Mouse (Mus musculus): ENCODE measurements around the gene Lclat1.

The Lclat1 gene

DNA sequence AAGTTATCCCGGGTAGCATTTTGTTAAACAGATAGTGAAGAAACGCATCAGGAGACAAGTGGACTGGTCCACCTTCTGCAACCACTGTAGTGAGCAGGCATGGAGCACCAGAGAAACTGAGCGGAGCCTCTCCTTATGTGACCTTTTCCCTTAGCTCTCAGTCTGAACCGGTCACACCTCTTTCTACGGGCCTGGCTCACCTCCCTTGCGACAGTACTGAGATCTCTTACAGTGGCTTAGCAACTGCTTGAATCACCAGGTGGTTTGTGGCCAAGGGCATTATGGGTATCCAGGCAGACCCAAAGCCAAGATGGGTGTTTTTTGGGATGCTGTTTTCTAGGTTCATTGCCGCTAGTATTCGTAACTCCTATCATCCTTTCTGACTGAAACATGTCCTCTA lies 16.4 kb upstream of the Lclat1 start:
- DNase-seq (ENCODE audit: inconsistent ontology term): no peak

DNA sequence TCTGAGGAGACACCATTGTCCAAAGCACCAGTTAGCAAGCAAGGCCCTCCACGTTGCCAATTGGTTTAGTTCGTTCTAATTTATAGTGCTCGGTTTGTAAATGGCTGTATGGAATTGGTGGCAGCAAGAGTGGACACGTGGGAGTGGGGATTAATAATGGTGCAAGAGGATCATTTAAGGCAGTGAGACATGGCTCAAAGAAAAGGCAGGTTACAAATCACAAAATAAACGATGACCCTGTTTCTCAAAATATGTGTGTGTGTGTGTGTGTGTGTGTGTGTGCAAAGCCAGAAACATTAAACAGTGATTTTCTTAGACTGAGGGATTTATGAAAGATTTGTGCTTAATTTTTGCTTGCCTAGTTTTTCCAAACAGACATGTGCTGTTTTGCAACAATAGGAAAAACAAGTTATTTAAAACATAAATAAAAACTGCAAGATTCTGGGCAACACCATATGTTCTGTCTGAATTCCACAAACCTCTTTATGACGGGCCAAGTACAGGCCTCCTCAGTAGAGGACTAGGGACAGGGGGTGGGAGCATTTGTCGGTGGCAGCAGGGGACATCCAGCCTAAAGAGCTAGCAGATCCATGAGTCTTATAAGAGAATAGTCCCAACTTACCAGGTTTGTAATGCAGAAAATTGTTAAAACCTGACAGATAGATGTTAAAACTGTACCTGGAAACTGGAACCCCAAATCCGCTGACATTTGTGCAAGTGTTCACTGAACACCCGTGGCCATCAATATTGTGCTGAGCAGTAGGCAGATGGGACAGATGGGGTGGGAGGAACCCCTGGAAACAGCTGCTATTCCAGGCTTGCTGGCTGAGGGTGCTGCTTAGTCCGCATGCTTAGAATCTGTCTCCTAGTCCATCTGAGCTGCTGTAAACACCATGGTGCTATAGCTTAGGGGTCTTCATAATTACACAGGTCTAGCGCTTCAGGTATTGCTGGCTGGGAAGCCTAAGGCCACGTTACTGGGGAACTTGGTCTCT lies 15.4 kb upstream of the Lclat1 start:
- no peak for DNase-seq (ENCODE audit: inconsistent ontology term)

DNA sequence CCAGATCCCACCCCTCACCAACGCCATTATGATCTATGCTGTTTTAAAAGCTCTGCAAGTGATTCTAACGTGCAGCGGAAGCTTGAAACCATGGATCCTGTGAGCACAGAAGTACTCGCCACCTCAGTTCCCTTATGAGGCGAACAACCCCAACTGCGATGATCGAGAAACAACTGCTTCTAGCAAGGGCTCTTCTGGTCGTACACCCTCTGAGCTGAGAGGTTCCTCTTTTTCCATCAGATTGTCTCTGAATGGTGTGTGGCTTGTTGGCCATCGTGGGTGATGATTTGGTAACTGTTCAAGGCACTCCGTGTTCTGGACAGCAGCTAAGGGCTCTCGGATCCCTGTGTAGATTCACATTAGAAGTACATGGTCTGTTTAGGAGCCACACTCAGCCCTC lies 12.7 kb upstream of the Lclat1 start:
- no peak for DNase-seq (ENCODE audit: inconsistent ontology term)

DNA sequence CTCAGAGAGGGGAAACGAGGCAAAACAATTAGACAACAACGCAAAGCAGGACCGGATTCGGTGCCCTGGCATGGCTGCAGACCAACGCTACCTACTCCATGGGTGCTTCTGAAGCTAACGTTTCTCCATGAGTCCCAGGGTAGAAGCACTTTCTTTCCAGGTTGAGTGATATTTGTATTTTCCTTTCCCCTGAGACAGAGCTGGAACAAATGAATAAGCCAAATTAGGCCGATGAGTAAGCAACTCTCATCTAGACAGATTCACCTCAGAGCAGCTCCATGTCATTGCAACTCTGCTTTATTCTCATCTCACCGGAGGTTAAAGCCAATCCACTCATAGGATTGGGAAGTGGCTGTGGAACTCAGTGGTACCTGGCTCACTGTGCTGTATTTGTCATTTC lies 12.2 kb upstream of the Lclat1 start:
- DNase-seq (ENCODE audit: inconsistent ontology term): no peak

DNA sequence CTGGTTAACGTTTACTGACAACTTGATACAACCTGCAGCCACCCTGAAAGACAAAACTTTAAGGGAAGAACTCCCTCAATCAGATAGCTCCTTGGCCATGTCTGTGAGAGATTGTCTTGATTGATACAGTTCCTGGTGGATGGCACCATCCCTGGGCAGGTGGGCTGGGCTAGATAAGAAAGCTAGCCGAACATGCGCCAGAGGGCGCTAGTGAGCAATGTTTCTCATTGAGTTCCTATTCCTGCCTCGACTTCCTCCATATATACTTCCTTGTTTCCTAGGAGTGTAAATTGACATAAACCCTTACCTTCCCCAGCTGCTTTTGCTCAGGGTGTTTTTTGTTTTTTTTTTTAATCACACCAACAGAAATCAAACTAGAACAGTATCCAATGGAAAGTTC lies 11.3 kb upstream of the Lclat1 start:
- DNase-seq (ENCODE audit: inconsistent ontology term): no peak

DNA sequence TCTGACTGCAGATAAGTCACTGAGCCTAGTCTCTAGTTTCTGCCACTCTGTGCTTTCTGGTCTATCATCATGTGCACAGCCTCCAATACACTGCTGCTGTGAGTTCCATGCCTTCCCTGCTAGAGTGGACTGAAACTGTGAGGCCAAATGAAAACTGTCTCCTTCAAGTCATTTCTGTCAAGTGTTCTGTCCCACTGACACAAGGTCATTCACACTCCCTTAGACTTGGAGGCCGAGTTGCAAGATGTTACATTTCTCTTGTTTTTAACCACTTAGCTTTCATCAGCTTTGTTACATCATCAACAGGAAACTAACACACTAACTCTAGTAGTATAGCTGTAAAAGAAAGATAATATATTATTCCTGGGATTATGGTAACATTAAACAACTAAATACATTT lies 9.1 kb upstream of the Lclat1 start:
- no peak for DNase-seq (ENCODE audit: inconsistent ontology term)

DNA sequence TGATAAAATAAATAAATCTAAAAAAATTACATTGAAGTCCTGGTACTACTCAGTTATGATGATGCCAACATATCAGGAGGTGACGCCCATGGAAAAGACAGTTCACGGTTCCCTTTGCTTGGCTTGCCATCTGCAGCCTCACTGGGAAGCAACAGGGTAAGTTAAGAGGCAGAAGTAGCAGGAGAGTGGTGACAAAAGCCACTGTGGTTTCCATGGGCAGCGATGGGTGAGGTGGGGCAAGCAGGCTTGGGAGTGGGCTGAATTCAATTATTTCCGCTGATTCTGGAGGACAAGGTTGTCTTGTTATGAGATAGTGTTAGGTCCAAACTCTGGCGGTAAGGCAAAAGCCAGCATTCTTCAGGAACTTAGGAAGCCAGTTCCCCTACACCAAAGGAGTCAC lies 7.4 kb upstream of the Lclat1 start:
- DNase-seq (ENCODE audit: inconsistent ontology term): no peak

DNA sequence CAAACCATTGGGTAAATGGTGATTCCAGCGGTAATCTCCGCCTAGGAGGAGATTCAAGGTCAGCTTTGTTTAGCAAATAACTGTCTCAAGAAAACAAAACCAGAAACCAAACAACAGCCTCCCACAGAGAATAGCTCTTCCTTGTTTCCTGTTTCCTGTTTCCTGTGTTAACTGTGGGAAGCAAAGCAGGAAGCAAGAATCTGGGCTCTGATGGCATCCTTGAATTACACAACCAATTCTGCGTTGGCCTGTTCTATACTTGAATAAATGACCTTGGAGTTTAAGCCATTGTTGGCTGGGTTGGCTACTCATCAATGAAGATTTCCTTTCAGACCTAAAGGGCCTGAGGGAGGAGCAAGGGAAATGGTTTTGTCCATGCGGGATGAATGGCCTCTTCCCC lies 5.2 kb upstream of the Lclat1 start:
- DNase-seq (ENCODE audit: inconsistent ontology term): no peak

DNA sequence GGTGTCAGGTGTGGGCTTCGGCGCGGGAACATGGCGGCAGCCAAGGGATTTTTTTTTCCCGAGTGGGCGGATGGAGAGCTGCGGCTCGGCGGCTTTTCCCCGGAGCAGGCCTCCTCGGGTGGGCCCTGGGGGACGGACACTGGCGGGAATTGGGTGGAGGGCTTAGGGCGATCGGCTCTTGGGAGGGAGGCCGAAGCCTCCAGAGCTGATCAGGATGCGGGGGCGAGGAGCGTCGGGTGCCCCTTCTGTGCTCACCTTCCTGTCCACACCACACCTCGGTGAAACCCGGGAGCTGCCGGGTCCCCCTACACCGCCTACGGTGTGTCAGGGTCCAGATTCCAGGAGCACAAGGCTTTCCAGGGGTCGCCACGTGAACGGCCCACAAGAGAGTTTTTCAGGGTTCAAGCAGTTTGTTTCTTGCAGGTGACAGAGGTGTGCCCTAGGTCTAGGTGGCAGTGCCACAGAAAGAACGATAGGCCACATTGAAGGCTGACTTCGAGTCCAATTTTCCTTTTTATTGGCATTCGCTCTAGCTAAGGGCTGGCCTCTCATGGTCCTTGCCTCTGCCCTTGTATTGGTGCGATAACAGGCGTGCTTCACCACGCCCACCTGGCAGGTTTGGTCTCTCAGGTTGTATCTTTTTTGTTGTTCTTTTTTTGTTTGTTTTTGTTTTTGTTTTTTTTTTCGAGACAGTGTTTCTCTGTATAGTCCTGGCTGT lies 544 bp downstream of the Lclat1 start:
- no peak for DNase-seq (ENCODE audit: inconsistent ontology term)

DNA sequence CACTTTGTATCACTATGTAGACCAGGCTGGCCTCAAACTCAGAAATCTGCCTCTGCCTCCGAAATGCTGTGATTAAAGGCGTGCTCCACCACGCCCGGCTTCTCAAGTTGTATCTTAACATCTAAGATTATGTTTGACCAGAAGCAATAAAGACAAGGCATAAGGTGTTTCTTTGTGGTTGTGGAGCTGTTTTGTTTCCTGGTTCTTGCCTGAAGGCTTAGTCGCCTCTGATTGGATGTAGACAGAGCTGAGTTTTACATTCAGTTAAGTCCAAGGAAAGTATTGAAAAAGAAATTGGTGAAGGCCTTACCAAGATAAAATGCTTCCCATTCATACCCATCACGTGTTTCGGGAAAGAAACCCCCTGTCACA lies 1.1 kb downstream of the Lclat1 start:
- DNase-seq (ENCODE audit: inconsistent ontology term): no peak

DNA sequence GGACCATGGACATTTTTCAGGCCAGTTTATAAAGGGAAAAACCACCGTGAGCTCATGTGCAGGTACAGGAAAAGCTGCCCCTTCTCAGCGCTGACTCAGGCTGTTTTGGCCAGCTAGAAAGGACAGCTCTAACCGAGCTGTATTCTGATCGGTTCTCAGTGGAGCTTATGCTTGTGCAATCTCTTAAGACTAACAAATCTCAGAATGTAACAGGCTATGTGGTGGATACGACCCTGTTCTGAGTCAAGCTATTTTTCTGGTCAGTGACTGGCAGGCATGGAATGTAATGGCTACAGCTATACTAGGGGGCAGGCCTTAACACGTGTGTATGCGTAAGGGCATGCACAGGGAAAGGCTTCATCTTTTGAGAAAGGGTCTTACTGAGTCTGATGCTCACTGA lies 4.3 kb downstream of the Lclat1 start:
- DNase-seq (ENCODE audit: inconsistent ontology term): peak; percentile 22

DNA sequence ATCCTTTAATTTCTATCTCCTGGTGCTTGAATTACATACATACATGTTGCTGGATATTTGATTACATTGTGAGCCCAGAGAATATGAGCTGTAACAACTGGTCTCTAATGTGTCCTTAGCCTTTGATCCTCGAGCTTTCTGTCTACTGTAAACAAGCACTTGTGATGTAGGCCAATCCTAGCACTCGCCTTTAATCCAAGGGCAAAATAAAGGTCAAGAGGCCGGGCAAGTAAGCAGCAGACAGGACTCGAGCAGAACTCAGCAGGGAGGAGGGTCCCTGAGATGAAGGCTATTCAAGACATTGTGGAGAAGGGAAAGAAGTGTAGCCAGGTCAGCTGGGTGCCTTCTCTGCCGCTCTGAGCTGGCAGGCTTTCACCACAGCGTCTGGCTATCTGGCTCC lies 4.8 kb downstream of the Lclat1 start:
- peak; percentile 4 for DNase-seq (ENCODE audit: inconsistent ontology term)

DNA sequence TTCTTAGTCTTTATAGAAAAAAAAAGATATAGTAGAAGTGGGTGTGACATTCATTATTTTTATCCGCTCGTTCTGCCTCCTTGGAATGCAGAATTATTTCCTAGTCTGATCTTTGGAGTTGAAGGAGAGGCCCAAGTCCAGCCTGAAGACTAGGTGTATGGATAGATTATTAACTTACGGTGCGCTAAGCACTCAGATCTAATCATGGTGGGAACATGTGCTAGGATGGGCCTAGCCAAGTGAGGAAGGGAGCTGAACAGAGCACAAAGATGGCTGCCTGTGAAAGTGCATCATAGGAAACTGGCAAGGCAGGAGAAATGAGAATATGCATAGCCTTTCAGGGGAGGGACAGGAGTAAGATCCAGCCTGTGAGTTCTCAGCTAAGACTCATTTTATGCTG lies 5.4 kb downstream of the Lclat1 start:
- DNase-seq (ENCODE audit: inconsistent ontology term): no peak

DNA sequence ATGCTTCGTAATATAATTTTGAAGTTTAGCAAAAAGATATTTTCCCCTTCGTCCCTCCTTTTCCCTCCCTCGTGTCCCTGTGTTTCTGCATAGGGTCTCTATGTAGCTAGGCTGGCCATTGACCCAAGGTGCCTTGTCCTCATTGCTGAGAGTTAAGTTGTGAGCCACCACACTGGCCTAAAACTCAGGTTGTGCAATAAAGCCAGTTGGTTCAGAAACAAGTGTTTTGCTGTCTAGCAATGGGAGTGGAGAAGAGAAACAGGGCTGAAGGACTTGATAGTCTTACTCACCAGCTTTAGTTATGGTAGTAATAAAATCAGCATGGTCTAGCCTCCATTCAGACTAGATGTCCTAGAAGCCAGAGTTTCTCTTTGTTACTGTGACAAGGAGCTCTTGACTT lies 10.3 kb downstream of the Lclat1 start:
- no peak for DNase-seq (ENCODE audit: inconsistent ontology term)

DNA sequence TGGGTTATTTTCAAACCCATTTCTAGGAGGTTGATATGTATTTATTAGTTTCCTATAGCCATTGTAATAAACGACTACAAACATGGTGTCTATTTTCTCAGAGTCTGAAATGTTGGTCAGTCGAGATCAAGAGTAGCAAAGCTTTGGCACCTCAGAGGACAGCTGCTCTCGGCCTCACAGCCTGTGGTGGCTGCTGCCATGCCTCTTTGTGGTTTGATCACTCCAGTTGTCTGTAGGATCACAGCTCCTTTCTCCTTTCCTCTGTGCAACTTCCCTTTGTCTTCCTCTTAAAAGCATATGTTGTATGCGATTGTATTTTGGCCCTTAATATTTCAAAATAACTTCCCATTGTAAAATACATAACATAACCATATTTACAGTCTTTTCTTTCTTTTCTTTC lies 10.9 kb downstream of the Lclat1 start:
- no peak for DNase-seq (ENCODE audit: inconsistent ontology term)

DNA sequence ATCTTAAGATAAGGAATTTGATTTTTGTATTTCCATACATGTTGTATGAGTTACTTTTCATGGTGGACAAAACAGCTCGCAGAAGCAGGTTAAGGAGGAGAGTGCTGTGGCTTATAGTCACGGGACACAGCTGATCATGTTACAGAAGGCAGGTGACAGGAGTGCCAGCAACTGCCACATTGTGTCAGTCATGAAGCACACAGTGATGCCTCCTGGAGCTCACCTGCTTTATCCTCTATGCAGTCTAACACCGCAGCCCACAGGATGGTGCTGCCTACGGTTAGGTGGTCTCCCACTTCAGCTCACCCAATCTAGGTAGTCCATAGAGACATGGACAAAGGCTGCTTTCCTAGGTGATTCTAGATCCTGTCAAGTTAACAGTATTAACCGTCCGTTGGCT lies 11.4 kb downstream of the Lclat1 start:
- DNase-seq (ENCODE audit: inconsistent ontology term): no peak

DNA sequence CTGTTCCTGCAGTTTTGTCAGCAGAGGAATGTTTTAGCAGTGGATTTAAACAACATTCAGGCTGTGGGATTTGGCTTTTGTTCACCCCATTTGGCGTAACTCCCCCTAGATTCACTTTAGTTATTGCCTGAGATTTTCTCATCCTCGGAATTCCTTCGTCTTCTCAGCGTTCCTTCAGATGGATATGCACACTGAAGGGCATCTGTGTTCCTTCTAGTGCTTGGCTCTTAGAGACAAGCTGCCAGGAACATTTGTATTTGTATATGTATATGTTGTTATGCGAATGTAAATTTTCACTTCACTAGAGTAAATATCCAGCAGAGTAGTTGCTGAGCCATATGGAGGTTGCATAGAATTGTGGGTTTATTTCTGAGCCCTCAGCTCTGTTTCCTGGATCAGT lies 12.8 kb downstream of the Lclat1 start:
- DNase-seq (ENCODE audit: inconsistent ontology term): no peak

DNA sequence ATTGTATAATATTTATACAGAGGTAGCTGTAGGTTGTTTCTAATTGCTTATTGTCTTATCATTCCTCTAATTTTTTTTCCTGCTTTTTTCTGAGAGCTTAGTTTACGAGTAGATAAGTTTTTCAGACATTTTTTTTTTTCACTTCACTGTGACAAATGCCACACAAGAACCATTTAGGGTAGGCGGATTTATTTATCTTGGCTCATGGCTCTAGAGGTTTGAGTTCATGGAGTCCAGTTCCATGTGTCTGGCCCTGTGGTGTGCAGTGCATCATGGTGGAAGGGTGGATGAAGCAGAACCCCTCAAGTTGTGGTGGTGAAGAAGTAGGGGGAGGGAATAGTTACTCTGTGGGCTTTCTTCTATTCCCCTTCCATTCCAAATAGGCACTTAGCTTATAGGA lies 13.9 kb downstream of the Lclat1 start:
- no peak for DNase-seq (ENCODE audit: inconsistent ontology term)

DNA sequence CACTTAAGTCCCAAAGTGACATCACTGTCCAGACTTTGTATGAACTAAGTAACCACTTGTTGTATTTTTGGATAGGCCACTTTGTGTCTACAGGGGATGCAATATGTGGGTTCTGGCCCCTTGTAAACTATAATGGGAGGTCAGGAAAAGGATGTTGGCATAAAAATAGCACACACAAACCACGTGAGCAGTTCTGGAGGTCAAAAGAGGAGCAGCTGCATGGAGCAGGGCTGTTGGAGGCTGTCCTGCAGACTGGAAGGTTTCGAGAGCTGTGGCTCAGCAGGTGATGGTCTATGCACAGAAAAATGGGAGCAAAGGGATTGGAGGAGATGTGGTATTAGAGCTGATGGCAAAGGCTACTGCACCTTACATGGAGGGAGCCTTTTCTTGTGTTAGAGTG lies 18.6 kb downstream of the Lclat1 start:
- no peak for DNase-seq (ENCODE audit: inconsistent ontology term)

DNA sequence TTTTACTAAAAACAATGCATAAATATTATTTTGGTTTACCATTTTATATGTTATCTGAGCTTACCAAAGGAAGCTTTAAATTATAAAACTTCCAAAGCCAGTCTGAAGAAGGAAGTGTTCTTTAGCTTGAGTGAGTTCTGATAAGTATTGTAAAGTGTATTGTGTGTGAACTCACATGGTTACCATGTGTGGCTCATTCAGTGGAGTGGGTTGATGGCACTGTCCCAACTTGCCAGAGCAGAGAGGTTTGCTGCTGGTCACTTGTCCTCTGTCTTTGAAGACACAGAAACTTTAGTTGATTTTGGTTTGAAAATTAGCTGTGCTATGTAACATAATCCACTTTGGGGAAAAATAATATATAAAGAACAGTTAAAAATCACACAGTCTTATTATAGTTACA lies 19.1 kb downstream of the Lclat1 start:
- no peak for DNase-seq (ENCODE audit: inconsistent ontology term)

DNA sequence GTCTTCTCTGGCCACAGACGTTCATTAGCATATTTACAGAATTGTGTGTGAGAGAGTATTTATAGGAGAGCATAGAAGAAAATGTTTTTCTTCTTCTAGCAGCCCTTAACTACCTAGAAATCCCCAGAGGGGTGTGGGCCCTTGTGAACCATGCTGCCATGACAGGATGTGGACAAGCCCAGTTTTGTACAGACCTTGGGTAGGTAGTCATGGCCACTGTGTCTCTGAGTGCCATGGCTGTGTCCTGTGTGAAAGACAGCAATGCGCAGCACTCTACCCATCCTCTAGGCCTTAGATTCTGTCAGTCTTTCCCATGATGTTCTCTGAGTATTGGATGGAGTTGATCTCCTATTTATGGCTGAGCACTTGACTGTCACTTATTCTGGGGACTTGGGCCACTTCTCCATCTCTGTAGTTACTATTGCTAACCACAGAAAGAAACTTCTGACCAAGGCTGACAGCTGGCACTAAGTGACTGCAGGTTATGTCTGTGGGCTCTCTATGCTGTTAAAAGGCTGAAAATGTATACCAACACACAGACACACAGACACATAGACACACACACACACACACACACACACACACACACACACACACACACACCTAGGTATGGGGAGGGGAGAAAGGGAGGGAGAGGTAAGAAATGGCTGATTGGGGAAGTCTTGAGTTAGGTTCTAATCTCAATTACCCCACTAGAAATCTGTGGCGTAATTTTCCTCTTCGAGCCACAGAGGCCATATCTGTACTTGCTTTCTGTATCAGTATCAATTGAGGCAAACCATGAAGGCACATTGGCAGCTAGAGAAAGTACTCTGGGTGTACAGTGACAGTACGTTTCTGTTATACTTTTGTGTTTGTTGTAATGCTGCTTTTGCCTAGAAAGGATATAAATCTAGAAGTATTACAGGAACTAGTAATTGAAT lies 29.0 kb downstream of the Lclat1 start:
- DNase-seq (ENCODE audit: inconsistent ontology term): no peak

DNA sequence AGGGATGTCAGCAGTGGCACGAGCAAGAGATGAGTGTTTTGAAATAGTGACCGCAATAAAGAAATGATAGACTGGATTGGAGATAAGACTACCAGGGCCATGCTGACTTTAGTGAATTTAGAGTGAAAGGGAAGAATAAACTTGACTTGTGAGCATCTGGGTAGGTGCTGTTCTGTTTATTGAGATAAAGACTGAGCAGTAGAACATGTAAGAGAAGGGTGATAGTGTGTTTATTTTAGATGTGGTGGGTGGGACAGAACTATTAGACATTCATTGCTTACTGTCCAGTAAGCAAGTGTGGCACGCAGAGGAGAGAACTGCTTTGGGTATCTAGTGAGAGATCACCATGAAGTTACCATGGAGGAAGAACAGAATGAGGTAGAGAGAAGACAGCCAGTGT lies 30.4 kb downstream of the Lclat1 start:
- no peak for DNase-seq (ENCODE audit: inconsistent ontology term)

Measured in Muller cell, postnatal 12 days (primary cell).